Mouse (Mus musculus): ENCODE data around the gene Car2.

GRCm38 (mm10) chr3:14871386-14871785 lies 14.7 kb upstream of the Car2 start:
- no peak for TF ChIP-seq CTCF (IDR thresholded peaks at IDR 0.05)
- TF ChIP-seq EP300 (IDR thresholded peaks at IDR 0.05; ENCODE audit: insufficient read depth, low read depth, low read length), result no peak
- TF ChIP-seq POLR2A (IDR thresholded peaks at IDR 0.05; ENCODE audit: insufficient read depth, low read depth, low read length), result no peak

Measured in heart, adult 2 months (tissue).